Mouse (Mus musculus): Measurements from ENCODE around the gene Kti12. TPM values are rescaled to one million over a fixed set of nuclear protein-coding genes. Genes with fewer than 3 reads are reported as not detected.
A peak's percentile ranks its signal among the peaks of the same experiment; 100 is the strongest.

Gene Kti12
- polyA plus RNA-seq, 1 experiment from 2014 or later, result 35.1 TPM

DNA sequence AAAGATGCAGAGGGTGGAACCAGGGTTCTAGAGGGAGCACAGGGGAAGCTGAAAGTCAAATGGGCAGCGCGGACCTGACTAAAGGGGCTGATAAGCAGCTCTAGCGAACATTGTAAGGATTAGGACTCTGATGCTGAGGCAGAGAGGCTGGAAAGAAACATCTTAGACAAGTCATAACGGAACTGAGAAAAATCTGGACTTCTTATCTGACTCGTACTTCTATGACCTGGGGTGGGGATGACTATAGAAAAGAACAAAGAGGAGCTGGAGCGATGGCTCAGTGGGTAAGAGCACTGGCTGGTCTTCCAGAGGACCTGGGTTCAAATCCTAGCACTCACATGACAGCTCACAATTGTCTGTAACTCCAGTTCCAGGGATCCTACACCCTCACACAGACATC is 30.3 kb downstream of the Kti12 start:
- WGBS, result 79% methylated on average over 6 of the region's 6 CpGs
- ATAC-seq, result no peak

DNA sequence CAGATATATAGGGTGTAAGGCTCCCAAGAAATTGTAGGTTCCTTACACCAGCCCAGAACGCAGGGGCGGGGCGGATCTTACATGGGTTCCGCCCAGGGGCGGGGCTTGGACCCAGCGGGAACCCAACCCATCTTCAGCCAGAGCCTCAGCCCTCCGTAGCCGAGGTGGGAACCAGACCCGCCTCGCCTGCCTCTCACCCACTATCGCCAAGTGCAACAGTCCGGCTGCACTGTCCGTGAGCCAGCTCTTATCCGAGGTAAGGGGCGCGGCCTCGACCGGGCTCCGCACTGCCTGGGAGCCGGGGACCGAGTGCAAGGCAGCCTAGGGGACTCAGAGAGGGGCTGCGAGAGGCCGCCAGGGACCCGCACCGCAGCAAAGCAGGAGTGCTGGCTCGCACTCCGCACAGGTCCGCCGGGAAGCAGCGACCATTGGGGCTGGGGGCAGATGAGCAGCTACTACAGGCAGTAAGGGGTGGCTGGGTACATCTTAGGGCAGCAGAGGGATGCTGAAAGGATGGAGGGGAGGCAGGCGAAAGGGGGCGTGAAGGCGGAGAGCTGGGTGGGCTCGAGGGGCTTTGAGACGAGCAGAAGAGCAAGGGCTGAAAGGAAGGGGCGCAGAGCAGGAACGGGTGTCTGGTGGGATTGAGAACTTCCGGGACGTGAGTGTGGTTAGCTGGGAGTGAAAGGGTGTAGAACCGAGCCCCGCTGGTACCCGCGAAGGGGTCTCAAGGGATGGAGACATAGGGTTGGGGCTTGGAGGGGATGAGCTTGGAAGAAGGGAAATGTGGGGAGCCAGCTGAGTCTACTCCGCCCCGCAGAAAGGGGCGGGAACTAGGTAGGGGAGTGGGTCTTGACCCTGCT is 31.6 kb downstream of the Kti12 start, which contains the start of gene Rab3b:
Gene Rab3b (plus strand): TSS at position 101 of the 860 bp plus-strand sequence.
- 0 out of 2 replicates have a peak, but pooled peaks cover 4% of the 10 kb centered on the region for H3K27me3 ChIP-seq
- peak within 1 kb of the TSS; percentile 76 for H3K9ac ChIP-seq
- no peak within 1 kb of the TSS for H3K27ac ChIP-seq
- ATAC-seq, result peak; percentile 95
- H3K36me3 ChIP-seq (ENCODE audit: poor library complexity, severe bottlenecking), result no peaks in the 10 kb centered on the region
- H3K4me1 ChIP-seq, result peaks cover 5% of the 10 kb centered on the region
- H3K4me3 ChIP-seq, result peak within 1 kb of the TSS; percentile 62
- H3K9me3 ChIP-seq (replicated peaks), result no peaks in the 10 kb centered on the region
- WGBS, result under 1% methylated on average over 46 of the region's 46 CpGs
- peak within 1 kb of the TSS; percentile 74 for H3K4me2 ChIP-seq

More for the DNA sequence above, 30.3 kb downstream of the Kti12 start:
- Histone ChIP-seq H3K4me3 (no peak overlapping the region), H3K4me2 (no peak overlapping the region), H3K27ac (no peak overlapping the region), H3K4me1 (peaks cover 5% of the 10 kb centered on the region), H3K36me3 (ENCODE audit: poor library complexity, severe bottlenecking) (no peaks in the 10 kb centered on the region), H3K9ac (no peak overlapping the region), H3K27me3 (0 out of 2 replicates have a peak, but pooled peaks cover 4% of the 10 kb centered on the region), H3K9me3 (replicated peaks) (no peaks in the 10 kb centered on the region)

DNA sequence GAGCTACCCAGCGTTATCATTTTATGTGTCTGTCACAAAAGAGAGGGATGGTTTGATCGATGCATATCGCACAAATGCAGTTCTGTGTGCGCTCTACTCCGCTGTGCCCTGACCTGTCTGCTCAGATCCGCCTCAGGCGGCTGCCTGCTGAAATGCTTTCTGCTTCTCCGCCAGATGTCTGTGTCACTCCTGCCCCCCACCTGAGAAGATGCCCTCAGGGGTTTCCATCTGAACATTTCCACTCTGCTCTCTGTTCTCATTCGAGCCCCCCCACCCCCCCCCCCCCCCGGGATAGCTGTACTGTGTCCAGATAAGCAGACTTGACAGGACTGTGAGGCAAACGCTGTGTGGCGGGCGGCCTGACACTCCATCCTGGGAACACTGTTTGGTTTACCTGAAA is 36.2 kb downstream of the Kti12 start:
- Histone ChIP-seq H3K4me1 (peaks cover 5% of the 10 kb centered on the region), H3K27ac (no peak overlapping the region), H3K27me3 (no peaks in the 10 kb centered on the region), H3K36me3 (ENCODE audit: poor library complexity, severe bottlenecking) (no peaks in the 10 kb centered on the region), H3K9me3 (replicated peaks) (no peaks in the 10 kb centered on the region), H3K9ac (no peak overlapping the region), H3K4me2 (no peak overlapping the region), H3K4me3 (no peak overlapping the region)
- no peak for ATAC-seq
- WGBS, result 60% methylated on average over 13 of the region's 13 CpGs

DNA sequence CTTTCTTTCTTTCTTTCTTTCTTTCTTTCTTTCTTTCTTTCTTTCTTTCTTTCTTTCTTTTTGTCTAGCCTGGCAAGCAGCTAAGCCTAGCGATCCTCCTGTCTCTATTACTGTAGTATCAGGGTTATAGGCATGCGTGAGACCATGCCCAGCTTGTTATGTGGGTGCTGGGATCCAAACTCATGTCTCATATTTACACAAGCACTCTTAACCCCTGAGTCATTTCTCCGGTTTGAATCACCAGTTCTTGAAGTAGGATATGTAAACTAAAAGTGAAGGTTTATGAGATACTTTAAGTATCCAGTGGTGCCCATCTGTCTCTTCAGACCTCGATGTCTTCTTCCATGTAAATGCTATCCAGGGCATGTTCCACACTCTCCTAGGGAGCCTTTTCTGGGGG is 39.9 kb downstream of the Kti12 start:
- Histone ChIP-seq H3K36me3 (ENCODE audit: poor library complexity, severe bottlenecking) (no peaks in the 10 kb centered on the region), H3K27ac (no peak overlapping the region), H3K4me1 (no peaks in the 10 kb centered on the region), H3K9ac (no peak overlapping the region), H3K27me3 (no peaks in the 10 kb centered on the region), H3K4me2 (no peak overlapping the region), H3K9me3 (replicated peaks) (no peaks in the 10 kb centered on the region), H3K4me3 (no peak overlapping the region)
- 94% methylated on average over 4 of the region's 4 CpGs for WGBS
- no peak for ATAC-seq

DNA sequence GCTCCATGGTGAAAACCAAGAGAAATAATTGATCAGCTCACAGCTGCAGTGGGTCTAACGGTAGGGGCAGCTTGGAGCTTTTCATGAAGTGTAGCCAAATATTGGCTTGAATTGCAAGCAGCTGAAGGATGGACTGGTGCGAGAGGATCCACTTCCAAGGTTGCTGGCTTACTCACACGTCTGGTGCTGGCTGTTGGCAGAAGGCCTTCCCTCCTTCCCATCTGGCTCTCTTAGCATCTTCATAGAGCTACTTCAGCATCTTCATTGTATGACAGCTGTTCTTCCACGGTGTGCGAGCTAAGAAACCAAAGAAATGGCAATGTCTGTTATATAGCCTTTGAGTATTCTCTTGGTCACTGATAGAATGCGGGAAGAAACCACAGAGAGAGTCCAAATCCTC is 43.3 kb downstream of the Kti12 start:
- WGBS, result 73% methylated on average over 6 of the region's 6 CpGs
- H3K27ac ChIP-seq, result no peak overlapping the region
- no peak for ATAC-seq

More for the DNA sequence above, 43.3 kb downstream of the Kti12 start:
- no peak overlapping the region for H3K9ac ChIP-seq
- no peaks in the 10 kb centered on the region for H3K27me3 ChIP-seq
- no peaks in the 10 kb centered on the region for H3K9me3 ChIP-seq (replicated peaks)
- no peaks in the 10 kb centered on the region for H3K4me1 ChIP-seq
- no peaks in the 10 kb centered on the region for H3K36me3 ChIP-seq (ENCODE audit: poor library complexity, severe bottlenecking)
- no peak overlapping the region for H3K4me3 ChIP-seq
- no peak overlapping the region for H3K4me2 ChIP-seq

Other genes with a start within 250 kb of the Kti12 start
- 18.8 and 22.4 TPM in 2 replicates for gene Cc2d1b, start 227.8 kb upstream of the Kti12 start, polyA plus RNA-seq (2015; fragmentation: Nextera tagmentation; extraction: Ambion mirVana)
- 1.6 and 2.2 TPM in 2 replicates for gene 3110021N24Rik, start 128.1 kb upstream of the Kti12 start, polyA plus RNA-seq (2015; fragmentation: Nextera tagmentation; extraction: Ambion mirVana)
- gene Zfyve9, start 67.0 kb upstream of the Kti12 start, polyA plus RNA-seq (2015; fragmentation: Nextera tagmentation; extraction: Ambion mirVana), result 5.4 and 5.5 TPM in 2 replicates
- 256 and 275 TPM in 2 replicates for gene Btf3l4, start 14.2 kb upstream of the Kti12 start, polyA plus RNA-seq (2015; fragmentation: Nextera tagmentation; extraction: Ambion mirVana)
- 89.6 and 92.8 TPM in 2 replicates for gene Txndc12, start 13.2 kb upstream of the Kti12 start, polyA plus RNA-seq (2015; fragmentation: Nextera tagmentation; extraction: Ambion mirVana)
- 1.4 and 1.7 TPM in 2 replicates for gene A730015C16Rik, start 834 bp downstream of the Kti12 start, polyA plus RNA-seq (2015; fragmentation: Nextera tagmentation; extraction: Ambion mirVana)
- 38.0 and 54.1 TPM in 2 replicates for gene Rab3b, start 31.3 kb downstream of the Kti12 start, polyA plus RNA-seq (2015; fragmentation: Nextera tagmentation; extraction: Ambion mirVana)
- gene Nrd1, start 152.9 kb downstream of the Kti12 start, polyA plus RNA-seq (2015; fragmentation: Nextera tagmentation; extraction: Ambion mirVana), result 82.1 and 83.3 TPM in 2 replicates